Mouse (Mus musculus) limb, embryonic 12.5 days (tissue): ENCODE data around the gene Ccl4. TPM values are rescaled to one million over a fixed set of nuclear protein-coding genes. Genes with fewer than 3 reads are reported as not detected.

Experiments
- ATAC-seq: fragments of 200-750 bp; cut with Nextera tagmentation; 2 replicates; pipeline ENCODE4 v1.8.0; 2017; ENCODE audit warnings: low read depth, moderate TSS enrichment; ENCODE audit not compliant: insufficient number of reproducible peaks, insufficient read depth, low FRiP score, low TSS enrichment
- H3K27ac ChIP-seq: fragments of 300-500 bp; sonication (generic); 2 replicates; pipeline ENCODE4 v1.5.1; 2016; ENCODE audit warnings: mild to moderate bottlenecking, moderate library complexity
- H3K27me3 ChIP-seq: fragments of 300-500 bp; sonication (generic); 2 replicates; pipeline ENCODE4 v1.6.1; 2016; ENCODE audit warnings: mild to moderate bottlenecking, moderate library complexity
- H3K36me3 ChIP-seq: fragments of 300-500 bp; sonication (generic); 2 replicates; pipeline ENCODE4 v1.6.1; 2016; ENCODE audit warnings: mild to moderate bottlenecking, moderate library complexity
- H3K4me1 ChIP-seq: fragments of 300-500 bp; sonication (generic); replicated peaks from 2 replicates; pipeline ENCODE4 v1.6.1; 2016
- H3K4me2 ChIP-seq: fragments of 300-500 bp; sonication (generic); 2 replicates; pipeline ENCODE4 v1.6.1; 2016; ENCODE audit warnings: mild to moderate bottlenecking, moderate library complexity
- H3K4me3 ChIP-seq: fragments of 300-500 bp; sonication (generic); replicated peaks from 2 replicates; pipeline ENCODE4 v1.5.1; 2016; ENCODE audit warnings: mild to moderate bottlenecking
- H3K9ac ChIP-seq: fragments of 300-500 bp; sonication (generic); replicated peaks from 2 replicates; pipeline ENCODE4 v1.6.1; 2016; ENCODE audit warnings: mild to moderate bottlenecking, moderate library complexity
- H3K9me3 ChIP-seq: fragments of 300-500 bp; sonication (generic); 2 replicates; pipeline ENCODE4 v1.6.1; 2016; ENCODE audit warnings: mild to moderate bottlenecking, moderate library complexity
- WGBS: fragments of 180-500 bp; shearing (Covaris S2); methylation state at CpG from one replicate; pipeline ENCODE4 v1.1.7; 2016; 5-methylcytosine and 5-hydroxymethylcytosine counted together
- polyA plus RNA-seq: library from polyadenylated mRNA; unstranded; fragments of >200 nt; fragmentation: Nextera tagmentation; extraction: Ambion mirVana; gene quantifications from 2 replicates; pipeline ENCODE4 v1.2.1, GENCODE M21; 2016

The Ccl4 gene
- polyA plus RNA-seq, 1 experiment from 2014 or later: 1.0 TPM

DNA sequence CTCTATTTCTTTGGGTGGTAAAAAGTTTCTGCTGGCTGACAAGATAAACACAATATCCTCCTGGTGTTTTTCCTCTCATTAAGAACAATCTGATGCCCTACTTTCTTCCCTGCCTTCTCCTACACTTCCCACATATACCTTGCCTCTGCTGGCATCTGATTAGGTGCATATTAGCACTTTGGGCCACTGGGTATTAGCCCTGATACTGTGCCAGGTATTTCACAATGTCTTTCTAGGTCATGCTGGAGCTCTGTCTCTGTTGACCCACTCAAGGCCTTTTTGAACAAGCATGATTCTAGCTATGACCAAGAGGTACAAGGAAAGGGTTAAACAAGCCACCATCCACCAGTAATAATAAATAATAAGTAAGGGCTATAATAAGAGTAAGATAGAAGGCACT, 9.4 kb downstream of the Ccl4 start:
- no peak overlapping the region for H3K4me2 ChIP-seq
- no peak overlapping the region for H3K27ac ChIP-seq
- no peaks in the 10 kb centered on the region for H3K27me3 ChIP-seq
- no peaks in the 10 kb centered on the region for H3K36me3 ChIP-seq
- H3K4me1 ChIP-seq: no peaks in the 10 kb centered on the region
- no peaks in the 10 kb centered on the region for H3K9me3 ChIP-seq
- H3K9ac ChIP-seq: no peak overlapping the region
- no peak for ATAC-seq
- H3K4me3 ChIP-seq: no peak overlapping the region

DNA sequence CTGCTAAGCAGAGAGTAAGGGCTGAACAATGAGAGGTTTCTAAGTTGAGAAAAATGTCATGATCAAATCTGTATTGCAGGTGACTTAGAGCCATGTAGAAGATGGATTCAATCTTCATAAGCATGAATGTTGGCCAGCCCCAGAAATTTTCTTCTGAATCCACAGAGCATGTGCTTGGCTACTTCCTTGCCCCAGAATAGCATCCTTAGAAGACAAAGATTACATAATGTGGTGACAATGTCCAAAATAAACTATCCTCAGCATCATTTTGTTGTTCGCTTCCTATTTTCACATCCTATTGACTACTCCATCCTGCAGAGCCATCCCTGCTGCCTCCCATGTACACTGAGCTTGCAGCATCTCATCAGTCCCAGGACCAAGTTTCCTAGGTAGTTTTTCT, 13.3 kb downstream of the Ccl4 start:
- WGBS: 90% methylated on average over 1 of the region's 1 CpGs
- H3K4me2 ChIP-seq: no peak overlapping the region
- H3K4me3 ChIP-seq: no peak overlapping the region
- H3K27ac ChIP-seq: no peak overlapping the region
- no peak for ATAC-seq
- no peaks in the 10 kb centered on the region for H3K9me3 ChIP-seq
- no peaks in the 10 kb centered on the region for H3K4me1 ChIP-seq
- no peak overlapping the region for H3K9ac ChIP-seq
- H3K27me3 ChIP-seq: no peaks in the 10 kb centered on the region
- H3K36me3 ChIP-seq: no peaks in the 10 kb centered on the region

DNA sequence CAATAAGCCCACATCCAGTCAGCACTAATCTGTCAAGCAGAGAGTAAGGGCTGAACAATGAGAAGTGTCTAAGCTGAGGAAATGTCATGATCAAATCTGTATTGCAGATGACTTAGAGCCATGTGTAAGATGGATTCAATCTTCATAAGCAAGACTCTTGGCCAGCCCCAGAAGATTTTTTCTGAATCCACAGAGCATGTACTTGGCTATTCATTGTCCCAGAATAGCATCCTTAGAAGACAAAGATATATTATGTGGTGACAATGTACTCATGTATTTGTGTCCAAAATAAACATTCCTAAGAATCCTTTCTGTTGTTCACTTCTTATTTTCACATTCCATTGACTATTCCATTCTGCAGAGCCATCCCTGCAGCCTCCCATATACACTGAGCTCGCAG, 27.5 kb downstream of the Ccl4 start:
- H3K27me3 ChIP-seq: no peaks in the 10 kb centered on the region
- WGBS: 84% methylated on average over 1 of the region's 1 CpGs
- ATAC-seq: no peak
- no peak overlapping the region for H3K4me2 ChIP-seq
- H3K36me3 ChIP-seq: no peaks in the 10 kb centered on the region
- H3K9me3 ChIP-seq: no peaks in the 10 kb centered on the region
- no peak overlapping the region for H3K9ac ChIP-seq
- H3K27ac ChIP-seq: no peak overlapping the region
- H3K4me1 ChIP-seq: no peaks in the 10 kb centered on the region
- H3K4me3 ChIP-seq: no peak overlapping the region

DNA sequence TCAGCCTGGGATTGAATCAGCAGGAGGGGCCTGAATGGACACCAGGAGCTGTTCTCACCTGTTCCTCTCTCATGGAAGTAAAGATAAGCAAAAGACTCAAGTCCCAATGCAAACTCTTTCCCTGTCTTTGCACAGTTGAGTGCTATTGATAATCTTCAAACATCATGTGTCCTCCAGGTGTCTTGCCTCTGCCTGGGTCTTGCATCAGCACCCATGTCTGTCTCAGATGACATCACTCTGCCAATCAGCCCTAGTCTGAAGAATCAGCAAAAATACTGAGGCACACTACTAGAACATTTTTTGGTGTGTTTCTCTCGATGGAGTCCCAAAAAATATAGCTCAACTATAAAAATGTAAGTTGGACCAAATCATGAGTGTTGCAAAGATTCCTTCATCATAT, 29.6 kb downstream of the Ccl4 start:
- no peaks in the 10 kb centered on the region for H3K27me3 ChIP-seq
- 72% methylated on average over 1 of the region's 1 CpGs for WGBS
- no peak overlapping the region for H3K9ac ChIP-seq
- H3K4me3 ChIP-seq: no peak overlapping the region
- no peaks in the 10 kb centered on the region for H3K36me3 ChIP-seq
- no peaks in the 10 kb centered on the region for H3K9me3 ChIP-seq
- no peak for ATAC-seq
- H3K27ac ChIP-seq: no peak overlapping the region
- H3K4me2 ChIP-seq: no peak overlapping the region
- H3K4me1 ChIP-seq: no peaks in the 10 kb centered on the region

- H3K36me3 ChIP-seq: no peaks in the 10 kb centered on the region
- H3K4me3 ChIP-seq: no peak within 1 kb of the TSS
- no peaks in the 10 kb centered on the region; the same call in 1 of the 2 replicates for H3K27me3 ChIP-seq
- H3K27ac ChIP-seq: no peak within 1 kb of the TSS
- H3K9me3 ChIP-seq: no peaks in the 10 kb centered on the region
- H3K4me2 ChIP-seq: no peak within 1 kb of the TSS
- H3K4me1 ChIP-seq: no peaks in the 10 kb centered on the region
- ATAC-seq: no peak
- H3K9ac ChIP-seq: no peak within 1 kb of the TSS
- WGBS: 13% methylated on average over 1 of the region's 1 CpGs
Measured at GRCm38 (mm10) chr11:83703705-83704104, 41.3 kb downstream of the Ccl4 start, which contains the start of gene Wfdc17. Wfdc17 (plus strand) TSS chr11:83703991.

DNA sequence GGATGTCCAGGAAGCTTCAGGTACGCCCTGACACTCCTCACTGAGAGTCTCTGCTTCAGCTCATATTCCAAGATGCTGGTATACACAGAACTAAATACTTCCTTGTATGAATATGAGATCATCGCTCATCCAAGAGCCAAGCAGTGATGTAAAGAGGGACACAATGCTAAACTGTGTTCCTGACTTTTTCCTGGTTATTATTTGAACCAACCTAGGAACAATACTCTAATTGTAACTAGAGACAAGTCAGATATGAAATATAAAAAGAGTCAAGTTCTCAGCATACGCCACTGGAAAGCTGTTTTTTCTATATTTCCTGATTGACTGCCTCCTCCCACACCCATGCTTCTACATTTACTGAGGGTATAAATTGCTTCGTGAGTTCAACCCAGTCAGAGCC, 46.3 kb downstream of the Ccl4 start, which contains the start of gene Wfdc18:
Gene Wfdc18, plus strand, starts transcription at position 301 of the 400 bp plus-strand sequence.
- Histone ChIP-seq H3K4me2 (no peak within 1 kb of the TSS), H3K4me3 (no peak within 1 kb of the TSS), H3K9me3 (no peaks in the 10 kb centered on the region), H3K4me1 (no peaks in the 10 kb centered on the region), H3K36me3 (no peaks in the 10 kb centered on the region), H3K27ac (no peak within 1 kb of the TSS), H3K9ac (no peak within 1 kb of the TSS), H3K27me3 (no peaks in the 10 kb centered on the region)
- WGBS: 75% methylated on average over 4 of the region's 4 CpGs
- ATAC-seq: no peak

GRCm38 (mm10) chr11:83709683-83710082, 47.3 kb downstream of the Ccl4 start:
- no peak overlapping the region for H3K27ac ChIP-seq
- no peaks in the 10 kb centered on the region for H3K9me3 ChIP-seq
- no peak for ATAC-seq
- WGBS: 87% methylated on average over 5 of the region's 5 CpGs
- H3K4me3 ChIP-seq: no peak overlapping the region
- H3K4me2 ChIP-seq: no peak overlapping the region
- H3K9ac ChIP-seq: no peak overlapping the region
- no peaks in the 10 kb centered on the region for H3K4me1 ChIP-seq
- no peaks in the 10 kb centered on the region for H3K36me3 ChIP-seq
- H3K27me3 ChIP-seq: no peaks in the 10 kb centered on the region

DNA sequence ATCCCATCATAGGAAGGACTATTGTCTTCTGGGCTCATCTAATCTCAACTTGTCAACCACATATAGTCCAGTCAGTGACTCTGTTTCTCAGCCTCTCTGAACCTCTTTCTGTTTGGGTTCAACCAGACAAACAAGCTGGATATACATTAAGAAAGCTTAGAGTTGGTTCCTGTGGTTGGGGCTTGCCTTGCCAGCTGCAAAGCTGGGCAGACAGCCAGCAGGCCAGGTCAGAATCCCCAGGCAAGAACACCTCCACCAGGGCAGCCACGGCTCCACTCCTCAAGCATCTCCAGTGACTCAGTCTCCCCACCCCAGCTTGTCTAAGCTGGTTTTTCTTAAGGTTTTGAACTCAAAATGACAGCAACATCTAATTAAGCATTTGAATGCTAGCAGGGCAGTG, 50.3 kb downstream of the Ccl4 start:
- H3K4me2 ChIP-seq: no peak overlapping the region
- no peaks in the 10 kb centered on the region for H3K9me3 ChIP-seq
- H3K36me3 ChIP-seq: no peaks in the 10 kb centered on the region
- no peaks in the 10 kb centered on the region for H3K27me3 ChIP-seq
- ATAC-seq: no peak
- 89% methylated on average over 1 of the region's 1 CpGs for WGBS
- H3K9ac ChIP-seq: no peak overlapping the region
- H3K27ac ChIP-seq: no peak overlapping the region
- no peak overlapping the region for H3K4me3 ChIP-seq
- H3K4me1 ChIP-seq: no peaks in the 10 kb centered on the region

- Histone ChIP-seq H3K4me1 (no peaks in the 10 kb centered on the region), H3K9me3 (no peaks in the 10 kb centered on the region), H3K27me3 (no peaks in the 10 kb centered on the region), H3K4me3 (no peak overlapping the region), H3K36me3 (no peaks in the 10 kb centered on the region), H3K27ac (no peak overlapping the region), H3K4me2 (no peak overlapping the region), H3K9ac (no peak overlapping the region)
- whole genome bisulfite sequencing: 82% methylated on average over 2 of the region's 2 CpGs
- no peak for ATAC-seq
Measured at GRCm38 (mm10) chr11:83713925-83714324, 51.5 kb downstream of the Ccl4 start.

Other genes with a start within 250 kb of the Ccl4 start
- not detected in 2 replicates for gene Gas2l2, start 233.1 kb upstream of the Ccl4 start, polyA plus RNA-seq
- gene 1700020L24Rik, start 224.9 kb upstream of the Ccl4 start, polyA plus RNA-seq: 0.44 TPM in 1 of 2 replicates, not detected in the other
- 4.2 and 4.5 TPM in 2 replicates for gene Mmp28, start 199.5 kb upstream of the Ccl4 start, polyA plus RNA-seq
- 12.0 and 18.6 TPM in 2 replicates for gene Taf15, start 189.5 kb upstream of the Ccl4 start, polyA plus RNA-seq
- gene Heatr9, start 140.4 kb upstream of the Ccl4 start, polyA plus RNA-seq: not detected in 2 replicates
- not detected in 2 replicates for gene Ccl5, start 132.1 kb upstream of the Ccl4 start, polyA plus RNA-seq
- gene Ccl9, start 83.9 kb upstream of the Ccl4 start, polyA plus RNA-seq: 0.56 and 0.81 TPM in 2 replicates
- gene Ccl6, start 69.5 kb upstream of the Ccl4 start, polyA plus RNA-seq: 0.46 and 0.63 TPM in 2 replicates
- not detected in 2 replicates for gene Rpl9-ps1, start 17.0 kb upstream of the Ccl4 start, polyA plus RNA-seq
- gene Ccl3, start 13.2 kb upstream of the Ccl4 start, polyA plus RNA-seq: 0.29 TPM in 1 of 2 replicates, not detected in the other
- 0.87 and 0.90 TPM in 2 replicates for gene Wfdc17, start 41.4 kb downstream of the Ccl4 start, polyA plus RNA-seq
- gene Wfdc18, start 46.4 kb downstream of the Ccl4 start, polyA plus RNA-seq: not detected in 2 replicates
- not detected in 2 replicates for gene Wfdc21, start 84.4 kb downstream of the Ccl4 start, polyA plus RNA-seq
- gene Heatr6, start 91.1 kb downstream of the Ccl4 start, polyA plus RNA-seq: 30.4 and 30.8 TPM in 2 replicates
- not detected in 2 replicates for gene Hnf1b, start 187.5 kb downstream of the Ccl4 start, polyA plus RNA-seq